26 mouse cellular contexts compared by ENCODE assay signal in the genomic region with DNA sequence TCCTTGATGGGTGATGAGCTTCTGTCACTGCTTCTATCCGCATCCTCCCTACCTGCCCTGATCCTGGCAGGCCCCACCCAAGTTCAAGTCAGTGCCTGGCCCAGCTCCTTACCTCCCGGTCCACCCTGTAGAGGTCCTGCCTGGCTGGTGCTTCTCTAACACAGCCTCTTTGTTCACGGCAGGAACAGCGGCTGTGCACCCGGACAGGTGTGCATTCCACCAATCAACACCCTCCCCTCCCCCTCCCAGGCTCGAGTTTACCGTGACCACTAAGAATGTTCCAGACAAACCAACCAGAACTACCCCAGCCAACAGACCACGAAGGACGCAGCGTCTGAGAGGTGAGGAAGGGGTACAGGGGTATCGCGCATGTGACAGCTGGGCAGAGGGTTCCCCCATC. TPM values are rescaled to one million over a fixed set of nuclear protein-coding genes. Genes with fewer than 3 reads are reported as not detected.
DNase-seq lines count a peak whose midpoint lies in the region; ATAC-seq lines count a peak whose summit lies in the region.
"Had no signal": no experiment of that assay in that cellular context is flagged by ENCODE, and none has a peak within 500 bp of the region (broad histone marks: within the 10 kb centered on the region; RNA-seq: fewer than 3 reads in every experiment).

A gene (minus strand): TSS at position 180 of the 400 bp plus-strand sequence.

- intact Hi-C loops in heart, postnatal 25 days (cut with DNase I) = no loop called here

- H3K9ac ChIP-seq in heart, embryonic 14.5 days (ENCODE audit: low read length) = no peak within 1 kb of the TSS; the same call in 1 of the 2 replicates
- H3K9ac ChIP-seq: embryonic facial prominence, embryonic 15.5 days; forebrain, postnatal 0 days; heart, embryonic 15.5 days; liver, embryonic 15.5 days; stomach, embryonic 15.5 days had no signal

- peaks cover 0 to 3% of the 10 kb centered on the region in 2 experiments; a peak in 1 of 4 replicates for H3K4me1 ChIP-seq in heart, embryonic 14.5 days (ENCODE audit: control insufficient read depth in 2 of 2, insufficient read depth in 2 of 2, low read length in 2 of 2)
- H3K4me1 ChIP-seq: liver, embryonic 15.5 days had no signal

- H3K27ac ChIP-seq in heart, embryonic 14.5 days (replicated peaks in 1 of 2; ENCODE audit: control insufficient read depth in 1 of 2, insufficient read depth in 1 of 2, low read depth in 2 of 2, low read length in 2 of 2) = no peak within 1 kb of the TSS
- H3K27ac ChIP-seq: embryonic facial prominence, embryonic 15.5 days; heart, adult 2 months; heart, embryonic 15.5 days; liver, embryonic 15.5 days; stomach, embryonic 15.5 days had no signal

- 49% methylated on average over 12 of the region's 12 CpGs for WGBS in heart, embryonic 14.5 days

- peak; percentile 26; the same call in 1 of the 2 replicates for ATAC-seq in heart, embryonic 14.5 days (ENCODE audit: insufficient number of reproducible peaks, insufficient read depth, low FRiP score, low read depth)
- ATAC-seq: CD4-positive, CD25-positive, alpha-beta regulatory T cell, adult 4 months; forebrain, postnatal 0 days; inflammation-experienced regulatory T-cells, adult 6 months; Patski had no signal

- H3K36me3 ChIP-seq in heart, embryonic 14.5 days (ENCODE audit: control insufficient read depth, insufficient read depth, low read length) = no peaks in the 10 kb centered on the region
- H3K36me3 ChIP-seq: embryonic facial prominence, embryonic 15.5 days; heart, embryonic 15.5 days; liver, embryonic 15.5 days; stomach, embryonic 15.5 days had no signal

- H3K4me3 ChIP-seq in heart, embryonic 14.5 days (ENCODE audit: control insufficient read depth in 1 of 2, insufficient read depth in 1 of 2, low read depth in 1 of 2, low read length in 2 of 2) = no peak within 1 kb of the TSS
- H3K4me3 ChIP-seq: embryonic facial prominence, embryonic 15.5 days; heart, adult 2 months; heart, embryonic 15.5 days; liver, embryonic 15.5 days; stomach, embryonic 15.5 days had no signal

- H3K27me3 ChIP-seq in heart, embryonic 14.5 days (ENCODE audit: control insufficient read depth, insufficient read depth, low read length) = no peaks in the 10 kb centered on the region; the same call in 1 of the 2 replicates
- H3K27me3 ChIP-seq: embryonic facial prominence, embryonic 15.5 days; Patski; stomach, embryonic 15.5 days had no signal

- no peaks in the 10 kb centered on the region for H3K9me3 ChIP-seq in heart, embryonic 14.5 days (ENCODE audit: control insufficient read depth, low read length)
- H3K9me3 ChIP-seq: embryonic facial prominence, embryonic 15.5 days; heart, embryonic 15.5 days; liver, embryonic 15.5 days; stomach, embryonic 15.5 days had no signal

- no peak within 1 kb of the TSS for H3K4me2 ChIP-seq in heart, embryonic 14.5 days (ENCODE audit: low read length)
- H3K4me2 ChIP-seq: embryonic facial prominence, embryonic 15.5 days; heart, embryonic 15.5 days; liver, embryonic 15.5 days; stomach, embryonic 15.5 days had no signal

- no peak for DNase-seq in heart, postnatal 25 days (ENCODE audit: low spot score)
- DNase-seq in forelimb bud, embryonic 11.5 days (ENCODE audit: low read depth, low spot score) = peak; percentile 28
- DNase-seq in kidney, adult 9 months = peak; percentile 66
- peak; percentile 73 to 85 for DNase-seq in kidney, postnatal 25 days
- DNase-seq in liver = no peak
- no peak for DNase-seq in layer of hippocampus, adult 9-10 months (ENCODE audit: low spot score)
- DNase-seq in layer of hippocampus, postnatal 36 days = no peak
- DNase-seq: adrenal gland, adult 8-10 months; cerebellum, postnatal 36 days; forebrain, postnatal 0 days; gastrocnemius, postnatal 14 days; heart, adult 2 months; layer of hippocampus, adult 9-11 months; lung, postnatal 4 days; right cerebral cortex, postnatal 25 days; thymus, adult 2 months had no signal

RNA-seq across cellular contexts. Expression of the gene that starts here (rescaled TPM):
- not detected in 2 replicates for polyA plus RNA-seq in heart, embryonic 14.5 days (2014; fragmentation: Nextera tagmentation; extraction: Ambion mirVana)
- total RNA-seq in heart, postnatal 25 days (2021) = not detected
- total RNA-seq in layer of hippocampus, postnatal 36 days (2021) = not detected
- total RNA-seq: adrenal gland, adult 8-10 months; heart, adult 2 months; midbrain, postnatal 0 days; neutrophil, adult 5-6 weeks had no signal
- polyA plus RNA-seq: CD4-positive, CD25-positive, alpha-beta regulatory T cell, adult 4 months; inflammation-experienced regulatory T-cells, adult 6 months; liver, embryonic 15.5 days had no signal

Comparison
In these comparisons a context has a peak if more than half of its experiments do, and no peak if none do; other contexts are left out.
1. Peak in ATAC-seq in heart, embryonic 14.5 days; RNA of the gene not detected or under 1 TPM.
2. DNase-seq: peak in forelimb bud, embryonic 11.5 days (single experiment), kidney, adult 9 months (single experiment) and kidney, postnatal 25 days (2 of 2); none in heart, postnatal 25 days (single experiment), liver (single experiment), layer of hippocampus, adult 9-10 months (single experiment) and layer of hippocampus, postnatal 36 days (0 of 2).